ENCODE assay signal across 8 mouse cellular contexts in the genomic region with DNA sequence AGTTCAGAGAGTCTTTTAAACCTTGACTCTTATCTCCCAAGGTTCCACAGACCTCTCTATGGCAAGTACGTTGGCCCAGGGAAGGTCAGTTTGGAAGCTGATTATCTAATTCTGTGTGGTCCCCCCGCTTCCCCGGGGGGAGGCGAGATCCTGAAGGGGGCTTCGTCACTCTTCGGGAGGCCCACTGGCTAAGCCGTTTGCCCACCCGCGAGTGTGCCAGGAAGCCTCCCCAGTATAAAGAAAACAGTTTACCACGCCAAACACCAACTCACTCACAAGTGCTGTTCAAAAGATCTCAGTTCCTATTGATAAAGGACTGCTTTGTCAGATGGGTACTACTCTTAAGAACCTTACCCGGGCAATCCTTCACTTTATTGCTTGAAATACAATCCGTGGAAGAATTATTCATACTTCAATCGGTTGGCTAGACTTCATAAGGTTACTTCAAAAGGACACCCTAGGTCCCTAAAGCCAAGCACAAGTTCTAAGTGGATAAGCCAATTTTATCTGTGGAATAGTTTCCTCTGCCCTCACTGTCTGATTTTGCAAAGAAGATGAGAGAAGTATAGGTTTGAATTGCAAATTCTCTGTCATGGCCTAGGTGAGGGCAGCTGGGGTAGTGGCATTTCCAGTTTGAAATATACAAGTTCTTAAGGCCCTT.
DNase-seq lines count a peak whose midpoint lies in the region; ATAC-seq lines count a peak whose summit lies in the region.

No protein-coding gene starts in this region.

- ATAC-seq in kidney, embryonic 14.5 days (ENCODE audit: low FRiP score, low TSS enrichment) = no peak
- no peak for ATAC-seq in embryonic facial prominence, embryonic 11.5 days (replicated peaks; ENCODE audit: insufficient number of reproducible peaks, low FRiP score, low TSS enrichment, low read depth)
- ATAC-seq in hindbrain, embryonic 15.5 days (ENCODE audit: low FRiP score, low read depth) = no peak
- ATAC-seq in midbrain, embryonic 14.5 days (ENCODE audit: low FRiP score, low TSS enrichment) = no peak

- H3K4me3 ChIP-seq in kidney, embryonic 14.5 days (ENCODE audit: low read length) = peak overlapping the region; percentile 75
- peak overlapping the region; percentile 60 for H3K4me3 ChIP-seq in embryonic facial prominence, embryonic 11.5 days (ENCODE audit: low read depth, low read length)
- peak overlapping the region; percentile 53 for H3K4me3 ChIP-seq in hindbrain, embryonic 15.5 days
- H3K4me3 ChIP-seq in midbrain, embryonic 14.5 days (replicated peaks; ENCODE audit: low read depth, low read length) = peak overlapping the region; percentile 56

- peak overlapping the region; percentile 78 for H3K9ac ChIP-seq in kidney, embryonic 14.5 days (ENCODE audit: low read depth, low read length)
- no peak overlapping the region; the same call in 1 of the 2 replicates for H3K9ac ChIP-seq in embryonic facial prominence, embryonic 11.5 days (replicated peaks; ENCODE audit: low read length)
- 0 out of 2 replicates have a peak overlapping the region, but pooled peaks have one; percentile 54 for H3K9ac ChIP-seq in hindbrain, embryonic 15.5 days
- H3K9ac ChIP-seq in midbrain, embryonic 14.5 days (replicated peaks; ENCODE audit: low read length) = no peak overlapping the region

- no peaks in the 10 kb centered on the region for H3K36me3 ChIP-seq in kidney, embryonic 14.5 days (ENCODE audit: control insufficient read depth, insufficient read depth, low read length)
- no peaks in the 10 kb centered on the region for H3K36me3 ChIP-seq in embryonic facial prominence, embryonic 11.5 days (replicated peaks; ENCODE audit: control insufficient read depth, insufficient read depth, low read depth, low read length)
- no peaks in the 10 kb centered on the region for H3K36me3 ChIP-seq in hindbrain, embryonic 15.5 days
- H3K36me3 ChIP-seq in midbrain, embryonic 14.5 days (ENCODE audit: control insufficient read depth, insufficient read depth, low read length) = no peaks in the 10 kb centered on the region

- WGBS in kidney, embryonic 14.5 days = 11% methylated on average over 13 of the region's 13 CpGs
- WGBS in embryonic facial prominence, embryonic 11.5 days = 7% methylated on average over 13 of the region's 13 CpGs
- WGBS in hindbrain, embryonic 15.5 days = 9% methylated on average over 13 of the region's 13 CpGs
- WGBS in midbrain, embryonic 14.5 days = 3% methylated on average over 13 of the region's 13 CpGs

- no peak for DNase-seq in kidney, adult 18-20 months
- no peak for DNase-seq in embryonic facial prominence, embryonic 11.5 days (ENCODE audit: low spot score)
- peak; percentile 36 for DNase-seq in midbrain, embryonic 14.5 days
- DNase-seq in gastrocnemius, adult 18-20 months (ENCODE audit: low spot score) = no peak
- DNase-seq in urinary bladder, postnatal 10 days (ENCODE audit: low spot score) = no peak
- no peak for DNase-seq in urinary bladder, postnatal 14 days (ENCODE audit: low spot score)

- no peaks in the 10 kb centered on the region for H3K27me3 ChIP-seq in kidney, embryonic 14.5 days (ENCODE audit: control insufficient read depth, insufficient read depth, low read length)
- H3K27me3 ChIP-seq in embryonic facial prominence, embryonic 11.5 days (ENCODE audit: control insufficient read depth, insufficient read depth, low read length) = no peaks in the 10 kb centered on the region
- 0 out of 2 replicates have a peak, but pooled peaks cover 20% of the 10 kb centered on the region for H3K27me3 ChIP-seq in hindbrain, embryonic 15.5 days
- peaks cover 8% of the 10 kb centered on the region; the same call in 1 of the 2 replicates for H3K27me3 ChIP-seq in midbrain, embryonic 14.5 days (ENCODE audit: control insufficient read depth, insufficient read depth, low read length)

- no peaks in the 10 kb centered on the region for H3K9me3 ChIP-seq in kidney, embryonic 14.5 days (ENCODE audit: control insufficient read depth, low read length)
- H3K9me3 ChIP-seq in embryonic facial prominence, embryonic 11.5 days (replicated peaks; ENCODE audit: control insufficient read depth, low read length) = no peaks in the 10 kb centered on the region
- H3K9me3 ChIP-seq in hindbrain, embryonic 15.5 days = no peaks in the 10 kb centered on the region
- H3K9me3 ChIP-seq in midbrain, embryonic 14.5 days (ENCODE audit: control insufficient read depth, low read length) = no peaks in the 10 kb centered on the region

- peak overlapping the region; percentile 73 for H3K4me2 ChIP-seq in kidney, embryonic 14.5 days (replicated peaks; ENCODE audit: low read depth, low read length)
- peak overlapping the region; percentile 90 for H3K4me2 ChIP-seq in embryonic facial prominence, embryonic 11.5 days (ENCODE audit: low read depth, low read length)
- H3K4me2 ChIP-seq in hindbrain, embryonic 15.5 days = peak overlapping the region; percentile 95
- peak overlapping the region; percentile 95 for H3K4me2 ChIP-seq in midbrain, embryonic 14.5 days (ENCODE audit: low read length)

- H3K27ac ChIP-seq in kidney, embryonic 14.5 days (ENCODE audit: low read depth, low read length) = no peak overlapping the region
- no peak overlapping the region for H3K27ac ChIP-seq in embryonic facial prominence, embryonic 11.5 days (replicated peaks; ENCODE audit: low read depth, low read length)
- H3K27ac ChIP-seq in hindbrain, embryonic 15.5 days (replicated peaks) = peak overlapping the region; percentile 57; the same call in 1 of the 2 replicates
- peak overlapping the region; percentile 69; the same call in 1 of the 2 replicates for H3K27ac ChIP-seq in midbrain, embryonic 14.5 days (replicated peaks; ENCODE audit: low read depth, low read length)

- peaks cover 32% of the 10 kb centered on the region; the same call in 1 of the 2 replicates for H3K4me1 ChIP-seq in kidney, embryonic 14.5 days (ENCODE audit: control insufficient read depth, insufficient read depth, low read length)
- H3K4me1 ChIP-seq in embryonic facial prominence, embryonic 11.5 days (ENCODE audit: control insufficient read depth, insufficient read depth, low read length) = no peaks in the 10 kb centered on the region; the same call in 1 of the 2 replicates
- H3K4me1 ChIP-seq in hindbrain, embryonic 15.5 days (replicated peaks) = peaks cover 22% of the 10 kb centered on the region
- H3K4me1 ChIP-seq in midbrain, embryonic 14.5 days (ENCODE audit: control insufficient read depth, insufficient read depth, low read length) = 0 out of 2 replicates have a peak, but pooled peaks cover 8% of the 10 kb centered on the region

Comparison
In these comparisons a context has a peak if more than half of its experiments do, and no peak if none do; other contexts are left out.
1. H3K27ac ChIP-seq: peak in hindbrain, embryonic 15.5 days (single experiment) and midbrain, embryonic 14.5 days (single experiment); none in kidney, embryonic 14.5 days (single experiment) and embryonic facial prominence, embryonic 11.5 days (single experiment).
2. H3K9ac ChIP-seq: peak in kidney, embryonic 14.5 days (single experiment) and hindbrain, embryonic 15.5 days (single experiment); none in embryonic facial prominence, embryonic 11.5 days (single experiment) and midbrain, embryonic 14.5 days (single experiment).
3. Peak in every context shown above with its lines, with median percentiles within 50 percentile points of each other: H3K4me2 ChIP-seq and H3K4me3 ChIP-seq.